Mouse (Mus musculus): ENCODE results near the gene Scfd1. TPM values are rescaled to one million over a fixed set of nuclear protein-coding genes. Genes with fewer than 3 reads are reported as not detected.

Gene Scfd1
- 10 to 100 TPM; 22.3 to 23.4 TPM for total RNA-seq (2021)
- polyA plus RNA-seq (2012; rRNA removed): 6.3 and 13.6 TPM in 2 replicates
- long read RNA-seq, transcript Scfd1-201 (25 exons, 2,096 nt): major isoform, 26 of 28 reads
- long read RNA-seq, partial matches to known transcripts: 1 of 28 reads
- long read RNA-seq, other reads (novel, unspliced or antisense): 1 of 28 reads

GRCm38 (mm10) chr12:51377003-51377887 lies at the start of gene Scfd1:
Gene Scfd1, plus strand, starts transcription at chr12:51377510.
- intact Hi-C loops (cut with DNase I): loop anchor here (1.0 kb wide), 1 partner anchor 29 kb away; the partner anchor contains the start of gene G2e3
- H3K79me2 ChIP-seq (replicated peaks; ENCODE audit: control insufficient read depth, insufficient read depth, low read length): 0 out of 2 replicates have a peak, but pooled peaks cover 1% of the 10 kb centered on the region
- no peaks in the 10 kb centered on the region for H3K4me1 ChIP-seq (ENCODE audit: control insufficient read depth, insufficient read depth, low read length)
- peak; percentile 91 to 94 for DNase-seq
- peak within 1 kb of the TSS; percentile 89 for H3K9ac ChIP-seq (ENCODE audit: low read depth, low read length)
- H3K36me3 ChIP-seq (ENCODE audit: control insufficient read depth, insufficient read depth, low read length): peaks cover 3% of the 10 kb centered on the region
- TF ChIP-seq CTCF (IDR thresholded peaks at IDR 0.05): no peak
- peak; percentile 86 for TF ChIP-seq POLR2A (IDR thresholded peaks at IDR 0.05; ENCODE audit: insufficient read depth, low read depth, low read length)
- TF ChIP-seq EP300 (IDR thresholded peaks at IDR 0.05; ENCODE audit: insufficient read depth, low read depth, low read length): peak; percentile 42; the same call in 1 of the 2 replicates
- H3K4me3 ChIP-seq: peak within 1 kb of the TSS; percentile 99
- peak within 1 kb of the TSS; percentile 89 for H3K27ac ChIP-seq
- WGBS: under 1% methylated on average over 34 of the region's 34 CpGs
- H3K27me3 ChIP-seq (ENCODE audit: control insufficient read depth, insufficient read depth, low read length): no peaks in the 10 kb centered on the region

- H3K4me1 ChIP-seq (ENCODE audit: control insufficient read depth, insufficient read depth, low read length): no peaks in the 10 kb centered on the region
- H3K9ac ChIP-seq (ENCODE audit: low read depth, low read length): no peak overlapping the region
- H3K36me3 ChIP-seq (ENCODE audit: control insufficient read depth, insufficient read depth, low read length): no peaks in the 10 kb centered on the region
- intact Hi-C loops (cut with DNase I): no loop called here
- H3K27me3 ChIP-seq (ENCODE audit: control insufficient read depth, insufficient read depth, low read length): no peaks in the 10 kb centered on the region
- WGBS: 86% methylated on average over 1 of the region's 1 CpGs
- TF ChIP-seq EP300 (IDR thresholded peaks at IDR 0.05; ENCODE audit: insufficient read depth, low read depth, low read length) (no peak), CTCF (IDR thresholded peaks at IDR 0.05) (no peak), POLR2A (IDR thresholded peaks at IDR 0.05; ENCODE audit: insufficient read depth, low read depth, low read length) (no peak)
- H3K27ac ChIP-seq: no peak overlapping the region
- no peak overlapping the region for H3K4me3 ChIP-seq
- no peak for DNase-seq
- H3K79me2 ChIP-seq (replicated peaks; ENCODE audit: control insufficient read depth, insufficient read depth, low read length): no peaks in the 10 kb centered on the region
These were observed 40.3 kb upstream of the Scfd1 start for GRCm38 (mm10) chr12:51337014-51337413.

DNA sequence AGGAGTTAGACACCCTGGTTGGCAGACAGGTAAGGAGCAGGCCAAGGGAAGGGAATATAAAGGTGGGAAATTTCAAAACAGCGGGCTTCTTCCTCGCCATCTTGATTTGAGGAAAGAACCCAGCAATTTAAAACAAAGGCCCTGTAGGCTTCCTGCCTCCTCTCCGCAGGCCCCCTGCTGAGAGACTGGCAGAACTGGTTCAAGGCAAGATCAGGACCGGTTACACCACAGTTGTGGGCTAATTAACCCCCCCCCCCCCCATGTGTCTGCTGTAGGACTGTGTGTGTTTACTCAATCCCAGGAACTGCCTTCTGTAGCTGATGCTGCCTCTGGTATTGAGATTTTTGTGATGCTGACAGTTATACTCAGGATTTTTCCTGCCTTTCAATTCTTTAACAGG lies 31.2 kb upstream of the Scfd1 start:
- no peaks in the 10 kb centered on the region for H3K79me2 ChIP-seq (replicated peaks; ENCODE audit: control insufficient read depth, insufficient read depth, low read length)
- no peak overlapping the region for H3K4me3 ChIP-seq
- 93% methylated on average over 4 of the region's 4 CpGs for WGBS
- H3K36me3 ChIP-seq (ENCODE audit: control insufficient read depth, insufficient read depth, low read length): peaks cover 2% of the 10 kb centered on the region; the same call in 1 of the 2 replicates
- no peaks in the 10 kb centered on the region for H3K27me3 ChIP-seq (ENCODE audit: control insufficient read depth, insufficient read depth, low read length)
- TF ChIP-seq CTCF (IDR thresholded peaks at IDR 0.05) (no peak), POLR2A (IDR thresholded peaks at IDR 0.05; ENCODE audit: insufficient read depth, low read depth, low read length) (no peak), EP300 (IDR thresholded peaks at IDR 0.05; ENCODE audit: insufficient read depth, low read depth, low read length) (no peak)
- intact Hi-C loops (cut with DNase I): no loop called here
- H3K27ac ChIP-seq: no peak overlapping the region
- peaks cover 3% of the 10 kb centered on the region for H3K4me1 ChIP-seq (ENCODE audit: control insufficient read depth, insufficient read depth, low read length)
- DNase-seq: no peak
- H3K9ac ChIP-seq (ENCODE audit: low read depth, low read length): no peak overlapping the region

GRCm38 (mm10) chr12:51347988-51348697 lies 29.2 kb upstream of the Scfd1 start, which contains the start of gene G2e3:
Gene G2e3, plus strand, starts transcription at chr12:51348061.
- H3K4me1 ChIP-seq (ENCODE audit: control insufficient read depth, insufficient read depth, low read length): peaks cover 3% of the 10 kb centered on the region
- under 1% methylated on average over 70 of the region's 70 CpGs for WGBS
- no peaks in the 10 kb centered on the region for H3K79me2 ChIP-seq (replicated peaks; ENCODE audit: control insufficient read depth, insufficient read depth, low read length)
- peak within 1 kb of the TSS; percentile 82 for H3K27ac ChIP-seq
- peaks cover 2% of the 10 kb centered on the region; the same call in 1 of the 2 replicates for H3K36me3 ChIP-seq (ENCODE audit: control insufficient read depth, insufficient read depth, low read length)
- DNase-seq: peak; percentile 90 to 92
- H3K9ac ChIP-seq (ENCODE audit: low read depth, low read length): peak within 1 kb of the TSS; percentile 96
- H3K27me3 ChIP-seq (ENCODE audit: control insufficient read depth, insufficient read depth, low read length): no peaks in the 10 kb centered on the region
- peak within 1 kb of the TSS; percentile 61 for H3K4me3 ChIP-seq
- peak; percentile 68; the same call in 1 of the 2 replicates for TF ChIP-seq EP300 (IDR thresholded peaks at IDR 0.05; ENCODE audit: insufficient read depth, low read depth, low read length)
- no peak for TF ChIP-seq CTCF (IDR thresholded peaks at IDR 0.05)
- peak; percentile 79 for TF ChIP-seq POLR2A (IDR thresholded peaks at IDR 0.05; ENCODE audit: insufficient read depth, low read depth, low read length)
- intact Hi-C loops (cut with DNase I): loop anchor here (1.0 kb wide), 1 partner anchor 29 kb away; the partner anchor contains the start of gene Scfd1

DNA sequence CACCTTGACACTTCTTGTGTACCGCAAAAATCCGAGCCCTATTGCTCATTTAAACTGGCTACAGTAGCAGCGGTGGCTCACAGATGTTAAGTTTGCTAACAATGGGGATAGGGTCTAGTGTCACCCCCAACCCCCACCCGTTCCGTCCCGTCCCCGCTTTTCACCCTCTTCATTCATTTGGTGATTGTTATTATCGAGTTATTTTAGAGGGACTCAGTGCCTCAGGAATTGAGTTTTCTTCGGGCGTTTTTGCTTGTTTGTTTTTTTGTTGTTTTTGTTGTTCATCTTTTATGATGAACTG lies 28.7 kb upstream of the Scfd1 start:
- peak overlapping the region; percentile 82 for H3K27ac ChIP-seq
- peak overlapping the region; percentile 96 for H3K9ac ChIP-seq (ENCODE audit: low read depth, low read length)
- TF ChIP-seq EP300 (IDR thresholded peaks at IDR 0.05; ENCODE audit: insufficient read depth, low read depth, low read length) (no peak), POLR2A (IDR thresholded peaks at IDR 0.05; ENCODE audit: insufficient read depth, low read depth, low read length) (no peak), CTCF (IDR thresholded peaks at IDR 0.05) (no peak)
- peaks cover 4% of the 10 kb centered on the region for H3K36me3 ChIP-seq (ENCODE audit: control insufficient read depth, insufficient read depth, low read length)
- H3K4me3 ChIP-seq: peak overlapping the region; percentile 61
- WGBS: under 1% methylated on average over 10 of the region's 10 CpGs
- no peaks in the 10 kb centered on the region for H3K79me2 ChIP-seq (replicated peaks; ENCODE audit: control insufficient read depth, insufficient read depth, low read length)
- DNase-seq: no peak
- intact Hi-C loops (cut with DNase I): loop anchor here (1.0 kb wide), 1 partner anchor 29 kb away; the partner anchor contains the start of gene Scfd1
- no peaks in the 10 kb centered on the region for H3K27me3 ChIP-seq (ENCODE audit: control insufficient read depth, insufficient read depth, low read length)
- H3K4me1 ChIP-seq (ENCODE audit: control insufficient read depth, insufficient read depth, low read length): peaks cover 3% of the 10 kb centered on the region

Data from heart, adult 2 months (tissue).